Mouse (Mus musculus): ENCODE measurements around the gene Mast4. TPM values are rescaled to one million over a fixed set of nuclear protein-coding genes. Genes with fewer than 3 reads are reported as not detected.

Gene Mast4
- polyA plus RNA-seq, 1 experiment from 2014 or later, result 18.9 TPM

DNA sequence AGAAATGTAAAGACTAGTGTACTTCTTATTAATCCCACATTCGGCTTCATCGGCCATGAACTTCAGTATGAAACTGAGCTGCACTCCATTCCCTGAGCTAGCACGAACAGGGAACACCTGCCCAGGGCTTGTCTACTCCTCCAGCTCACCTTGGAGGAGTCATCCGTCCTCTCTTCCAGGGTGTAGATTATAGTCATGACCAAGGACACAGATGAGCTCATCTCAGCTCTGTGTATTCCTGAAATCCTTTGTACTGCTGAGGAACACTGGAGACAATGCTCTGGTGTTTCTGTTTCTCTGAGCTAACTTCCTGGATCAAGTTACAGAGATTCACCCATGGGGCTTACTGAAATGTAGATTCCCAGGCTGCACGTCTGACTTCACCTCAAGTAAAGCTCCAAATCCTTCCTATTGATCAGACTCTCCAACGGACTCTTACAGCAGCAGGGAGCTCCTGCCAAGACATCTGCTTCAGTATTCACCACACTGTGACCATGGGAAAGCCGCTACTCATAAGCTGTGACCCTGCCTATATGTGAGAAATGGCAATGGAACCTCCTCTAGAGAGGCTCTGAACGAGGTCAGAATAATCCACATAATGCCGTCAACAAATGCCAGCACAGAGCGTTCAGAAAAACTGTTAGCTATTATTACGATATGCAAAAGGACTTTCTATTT is 108.9 kb downstream of the Mast4 start:
- 0 out of 2 replicates have a peak, but pooled peaks cover 2% of the 10 kb centered on the region for H3K4me1 ChIP-seq (ENCODE audit: control insufficient read depth, insufficient read depth, low read length)
- H3K4me2 ChIP-seq (ENCODE audit: low read depth, severe bottlenecking), result no peak overlapping the region
- H3K36me3 ChIP-seq (ENCODE audit: control insufficient read depth, insufficient read depth, low read length), result no peaks in the 10 kb centered on the region
- H3K9ac ChIP-seq (ENCODE audit: low read length), result no peak overlapping the region
- no peak overlapping the region for H3K4me3 ChIP-seq (ENCODE audit: low read depth, low read length)
- H3K9me3 ChIP-seq (ENCODE audit: control insufficient read depth, low read length), result no peaks in the 10 kb centered on the region
- no peak overlapping the region for H3K27ac ChIP-seq (replicated peaks; ENCODE audit: low read depth, low read length)
- DNase-seq (ENCODE audit: low spot score) (no peak), ATAC-seq (ENCODE audit: insufficient number of reproducible peaks, low FRiP score, low TSS enrichment, low read depth) (no peak)
- no peaks in the 10 kb centered on the region for H3K27me3 ChIP-seq (ENCODE audit: control insufficient read depth, insufficient read depth, low read length)
- WGBS, result 64% methylated on average over 11 of the region's 11 CpGs

DNA sequence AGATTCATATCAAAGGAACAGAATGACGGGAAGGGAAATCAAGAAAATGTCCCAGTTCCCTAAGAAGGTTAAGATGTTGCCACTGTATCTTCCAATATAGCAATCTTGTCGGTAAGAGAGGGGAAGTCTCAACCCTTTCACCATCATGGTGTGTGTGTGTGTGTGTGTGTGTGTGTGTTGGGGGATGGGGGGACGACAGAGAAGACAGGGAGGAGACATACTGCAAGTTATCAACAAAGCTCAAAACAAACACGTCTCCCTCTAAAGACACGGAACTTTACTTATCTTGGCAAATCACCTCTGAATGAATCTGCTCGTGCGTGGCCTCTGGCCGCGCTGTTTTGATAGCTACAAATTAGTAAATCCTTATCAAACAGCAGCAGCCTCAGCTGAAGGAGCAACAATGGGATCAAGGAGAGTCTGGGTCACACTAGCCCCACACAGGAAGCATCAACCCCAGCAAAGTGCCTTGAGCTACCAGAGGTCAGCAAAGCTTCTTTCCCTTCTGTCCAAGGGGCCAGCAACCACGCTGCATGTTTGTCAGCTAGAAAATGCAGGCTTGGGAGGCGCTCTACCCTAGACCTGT is 113.7 kb downstream of the Mast4 start:
- H3K9me3 ChIP-seq (ENCODE audit: control insufficient read depth, low read length), result no peaks in the 10 kb centered on the region
- no peaks in the 10 kb centered on the region for H3K27me3 ChIP-seq (ENCODE audit: control insufficient read depth, insufficient read depth, low read length)
- no peak overlapping the region for H3K4me3 ChIP-seq (ENCODE audit: low read depth, low read length)
- no peak overlapping the region for H3K27ac ChIP-seq (replicated peaks; ENCODE audit: low read depth, low read length)
- H3K4me1 ChIP-seq (ENCODE audit: control insufficient read depth, insufficient read depth, low read length), result no peaks in the 10 kb centered on the region
- DNase-seq (ENCODE audit: low spot score), result no peak
- H3K4me2 ChIP-seq (ENCODE audit: low read depth, severe bottlenecking), result no peak overlapping the region
- H3K36me3 ChIP-seq (ENCODE audit: control insufficient read depth, insufficient read depth, low read length), result no peaks in the 10 kb centered on the region
- H3K9ac ChIP-seq (ENCODE audit: low read length), result no peak overlapping the region
- 77% methylated on average over 11 of the region's 11 CpGs for WGBS
- ATAC-seq (ENCODE audit: insufficient number of reproducible peaks, low FRiP score, low TSS enrichment, low read depth), result no peak

- Histone ChIP-seq H3K9ac (ENCODE audit: low read length) (no peak overlapping the region), H3K27me3 (ENCODE audit: control insufficient read depth, insufficient read depth, low read length) (no peaks in the 10 kb centered on the region), H3K4me2 (ENCODE audit: low read depth, severe bottlenecking) (no peak overlapping the region), H3K36me3 (ENCODE audit: control insufficient read depth, insufficient read depth, low read length) (no peaks in the 10 kb centered on the region), H3K27ac (replicated peaks; ENCODE audit: low read depth, low read length) (no peak overlapping the region), H3K4me1 (ENCODE audit: control insufficient read depth, insufficient read depth, low read length) (no peaks in the 10 kb centered on the region), H3K9me3 (ENCODE audit: control insufficient read depth, low read length) (no peaks in the 10 kb centered on the region), H3K4me3 (ENCODE audit: low read depth, low read length) (no peak overlapping the region)
- no peak for DNase-seq (ENCODE audit: low spot score)
- ATAC-seq (ENCODE audit: insufficient number of reproducible peaks, low FRiP score, low TSS enrichment, low read depth), result no peak
- WGBS, result 58% methylated on average over 2 of the region's 2 CpGs
Measured at GRCm38 (mm10) chr13:103219999-103220398, 114.3 kb downstream of the Mast4 start.

- no peak overlapping the region for H3K27ac ChIP-seq (replicated peaks; ENCODE audit: low read depth, low read length)
- ATAC-seq (ENCODE audit: insufficient number of reproducible peaks, low FRiP score, low TSS enrichment, low read depth) (no peak), DNase-seq (ENCODE audit: low spot score) (no peak)
- WGBS, result 82% methylated on average over 3 of the region's 3 CpGs
- H3K9ac ChIP-seq (ENCODE audit: low read length), result no peak overlapping the region
- no peaks in the 10 kb centered on the region for H3K36me3 ChIP-seq (ENCODE audit: control insufficient read depth, insufficient read depth, low read length)
- no peak overlapping the region for H3K4me3 ChIP-seq (ENCODE audit: low read depth, low read length)
- no peak overlapping the region for H3K4me2 ChIP-seq (ENCODE audit: low read depth, severe bottlenecking)
- no peaks in the 10 kb centered on the region for H3K27me3 ChIP-seq (ENCODE audit: control insufficient read depth, insufficient read depth, low read length)
- H3K4me1 ChIP-seq (ENCODE audit: control insufficient read depth, insufficient read depth, low read length), result no peaks in the 10 kb centered on the region
- H3K9me3 ChIP-seq (ENCODE audit: control insufficient read depth, low read length), result no peaks in the 10 kb centered on the region
Measured at GRCm38 (mm10) chr13:103217486-103217885, 116.8 kb downstream of the Mast4 start.

- Histone ChIP-seq H3K9me3 (ENCODE audit: control insufficient read depth, low read length) (no peaks in the 10 kb centered on the region), H3K27ac (replicated peaks; ENCODE audit: low read depth, low read length) (no peak overlapping the region), H3K4me3 (ENCODE audit: low read depth, low read length) (no peak overlapping the region), H3K9ac (ENCODE audit: low read length) (no peak overlapping the region), H3K36me3 (ENCODE audit: control insufficient read depth, insufficient read depth, low read length) (no peaks in the 10 kb centered on the region), H3K27me3 (ENCODE audit: control insufficient read depth, insufficient read depth, low read length) (no peaks in the 10 kb centered on the region), H3K4me2 (ENCODE audit: low read depth, severe bottlenecking) (no peak overlapping the region), H3K4me1 (ENCODE audit: control insufficient read depth, insufficient read depth, low read length) (no peaks in the 10 kb centered on the region)
- no peak for DNase-seq (ENCODE audit: low spot score)
- WGBS, result 88% methylated on average over 3 of the region's 3 CpGs
- no peak for ATAC-seq (ENCODE audit: insufficient number of reproducible peaks, low FRiP score, low TSS enrichment, low read depth)
Measured at GRCm38 (mm10) chr13:103214506-103214905, 119.8 kb downstream of the Mast4 start.

GRCm38 (mm10) chr13:103211953-103212352 is 122.3 kb downstream of the Mast4 start:
- Histone ChIP-seq H3K9me3 (ENCODE audit: control insufficient read depth, low read length) (no peaks in the 10 kb centered on the region), H3K4me2 (ENCODE audit: low read depth, severe bottlenecking) (no peak overlapping the region), H3K9ac (ENCODE audit: low read length) (no peak overlapping the region), H3K36me3 (ENCODE audit: control insufficient read depth, insufficient read depth, low read length) (no peaks in the 10 kb centered on the region), H3K27me3 (ENCODE audit: control insufficient read depth, insufficient read depth, low read length) (no peaks in the 10 kb centered on the region), H3K27ac (replicated peaks; ENCODE audit: low read depth, low read length) (no peak overlapping the region), H3K4me3 (ENCODE audit: low read depth, low read length) (no peak overlapping the region), H3K4me1 (ENCODE audit: control insufficient read depth, insufficient read depth, low read length) (no peaks in the 10 kb centered on the region)
- whole genome bisulfite sequencing, result 85% methylated on average over 6 of the region's 6 CpGs
- DNase-seq (ENCODE audit: low spot score), result no peak
- ATAC-seq (ENCODE audit: insufficient number of reproducible peaks, low FRiP score, low TSS enrichment, low read depth), result no peak

DNA sequence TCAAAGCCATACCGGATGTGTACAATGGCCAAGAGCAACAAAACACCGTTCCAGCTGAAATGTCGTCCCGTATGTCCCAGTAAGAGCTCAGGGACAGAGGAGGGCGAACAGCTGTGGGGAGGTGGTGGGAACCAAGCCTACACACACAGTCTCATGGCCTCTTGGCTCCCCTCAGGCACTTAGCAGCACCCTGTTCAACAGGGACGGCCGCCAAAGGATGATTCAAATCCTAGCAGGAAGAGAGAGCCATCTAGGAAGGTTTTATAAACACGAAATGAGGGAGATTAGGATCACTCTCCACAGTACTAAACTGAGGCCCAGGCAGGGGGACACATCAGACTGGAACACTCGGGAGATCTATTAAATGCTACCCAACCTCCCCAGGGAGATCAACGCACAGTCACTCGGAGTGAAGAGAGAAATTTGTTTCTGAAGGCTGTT is 122.8 kb downstream of the Mast4 start:
- no peaks in the 10 kb centered on the region for H3K27me3 ChIP-seq (ENCODE audit: control insufficient read depth, insufficient read depth, low read length)
- ATAC-seq (ENCODE audit: insufficient number of reproducible peaks, low FRiP score, low TSS enrichment, low read depth), result no peak
- WGBS, result 73% methylated on average over 11 of the region's 11 CpGs
- no peaks in the 10 kb centered on the region for H3K9me3 ChIP-seq (ENCODE audit: control insufficient read depth, low read length)
- H3K36me3 ChIP-seq (ENCODE audit: control insufficient read depth, insufficient read depth, low read length), result no peaks in the 10 kb centered on the region
- H3K4me1 ChIP-seq (ENCODE audit: control insufficient read depth, insufficient read depth, low read length), result no peaks in the 10 kb centered on the region
- H3K4me3 ChIP-seq (ENCODE audit: low read depth, low read length), result no peak overlapping the region
- no peak overlapping the region for H3K9ac ChIP-seq (ENCODE audit: low read length)
- H3K27ac ChIP-seq (replicated peaks; ENCODE audit: low read depth, low read length), result no peak overlapping the region
- H3K4me2 ChIP-seq (ENCODE audit: low read depth, severe bottlenecking), result no peak overlapping the region
- no peak for DNase-seq (ENCODE audit: low spot score)

- no peak for DNase-seq (ENCODE audit: low spot score)
- H3K4me1 ChIP-seq (ENCODE audit: control insufficient read depth, insufficient read depth, low read length), result no peaks in the 10 kb centered on the region
- H3K4me3 ChIP-seq (ENCODE audit: low read depth, low read length), result no peak overlapping the region
- H3K27me3 ChIP-seq (ENCODE audit: control insufficient read depth, insufficient read depth, low read length), result no peaks in the 10 kb centered on the region
- no peak overlapping the region for H3K27ac ChIP-seq (replicated peaks; ENCODE audit: low read depth, low read length)
- 72% methylated on average over 4 of the region's 4 CpGs for WGBS
- H3K36me3 ChIP-seq (ENCODE audit: control insufficient read depth, insufficient read depth, low read length), result no peaks in the 10 kb centered on the region
- H3K4me2 ChIP-seq (ENCODE audit: low read depth, severe bottlenecking), result no peak overlapping the region
- no peak overlapping the region for H3K9ac ChIP-seq (ENCODE audit: low read length)
- no peak for ATAC-seq (ENCODE audit: insufficient number of reproducible peaks, low FRiP score, low TSS enrichment, low read depth)
- no peaks in the 10 kb centered on the region for H3K9me3 ChIP-seq (ENCODE audit: control insufficient read depth, low read length)
Measured at GRCm38 (mm10) chr13:103210746-103211145, 123.6 kb downstream of the Mast4 start.
